Mouse (Mus musculus) cortical plate, adult 2 months (tissue): ENCODE results near the gene Dirc2. TPM values are rescaled to one million over a fixed set of nuclear protein-coding genes. Genes with fewer than 3 reads are reported as not detected.

Experiments
- H3K27ac ChIP-seq: fragments of 200-500 bp; 2 replicates; pipeline ENCODE4 v1.5.1; 2012; ENCODE audit warnings: low read length, control low read depth, inconsistent platforms; ENCODE audit not compliant: insufficient read depth
- H3K4me1 ChIP-seq: fragments of 200-500 bp; 2 replicates; pipeline ENCODE4 v1.6.1; 2011; ENCODE audit warnings: low read length; ENCODE audit not compliant: control insufficient read depth, insufficient read depth
- H3K4me3 ChIP-seq: fragments of 200-500 bp; 2 replicates; pipeline ENCODE4 v1.5.1; 2011; ENCODE audit warnings: mild to moderate bottlenecking, low read length, control low read depth; ENCODE audit not compliant: insufficient read depth
- CTCF ChIP-seq: fragments of 200-500 bp; IDR thresholded peaks from 2 replicates; pipeline ENCODE4 v1.5.1; 2011; ENCODE audit warnings: mild to moderate bottlenecking, control low read depth, low read length; ENCODE audit not compliant: insufficient read depth; ENCODE audit errors: extremely low read depth
- POLR2A ChIP-seq: fragments of 200-500 bp; IDR thresholded peaks from 2 replicates; pipeline ENCODE4 v1.6.1; 2011; ENCODE audit warnings: mild to moderate bottlenecking, low read length, control low read depth; ENCODE audit not compliant: insufficient read depth; ENCODE audit errors: extremely low read depth
- polyA plus RNA-seq: library from polyadenylated mRNA; depleted of rRNA; stranded (reverse); fragments of >200 nt; gene quantifications from 2 replicates; pipeline ENCODE4 v1.2.3, GENCODE M21; 2012; rRNA removed

Dirc2 gene
- polyA plus RNA-seq, 1 experiment: 61.1 TPM

- no peaks in the 10 kb centered on the region for H3K4me1 ChIP-seq
- H3K27ac ChIP-seq: no peak overlapping the region
- no peak for TF ChIP-seq CTCF
- TF ChIP-seq POLR2A: no peak
- no peak overlapping the region for H3K4me3 ChIP-seq
Observed at GRCm38 (mm10) chr16:35664847-35665246, 104.3 kb downstream of the Dirc2 start.

DNA sequence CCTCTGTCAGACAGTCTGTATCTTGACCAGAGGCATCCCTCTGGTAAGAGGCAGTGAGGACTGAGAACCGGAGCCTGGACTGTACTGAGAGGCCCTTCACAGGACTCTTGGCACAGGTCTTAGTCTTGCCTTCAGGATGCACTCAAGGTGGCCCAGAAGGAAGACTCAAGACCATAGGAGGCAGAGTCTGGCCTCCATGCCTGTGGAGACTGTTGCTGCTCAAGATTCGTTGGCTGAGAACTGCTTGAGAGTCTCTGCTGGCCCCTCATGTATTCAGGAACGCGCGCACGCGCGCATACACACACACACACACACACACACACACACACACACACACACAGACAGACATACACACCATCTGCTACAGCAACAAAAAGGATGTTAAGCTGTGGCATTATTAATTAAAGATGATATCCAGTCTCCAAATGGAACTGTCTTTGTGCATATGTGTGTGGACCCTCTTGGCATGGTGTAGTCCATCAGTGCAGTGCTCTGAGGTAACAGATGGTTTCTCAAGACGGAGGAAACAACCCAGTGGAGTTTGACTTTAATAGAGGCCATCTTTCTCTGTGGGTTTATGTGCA is 105.2 kb downstream of the Dirc2 start:
- Histone ChIP-seq H3K27ac (no peak overlapping the region), H3K4me3 (no peak overlapping the region), H3K4me1 (no peaks in the 10 kb centered on the region)
- TF ChIP-seq CTCF (no peak), POLR2A (no peak)

DNA sequence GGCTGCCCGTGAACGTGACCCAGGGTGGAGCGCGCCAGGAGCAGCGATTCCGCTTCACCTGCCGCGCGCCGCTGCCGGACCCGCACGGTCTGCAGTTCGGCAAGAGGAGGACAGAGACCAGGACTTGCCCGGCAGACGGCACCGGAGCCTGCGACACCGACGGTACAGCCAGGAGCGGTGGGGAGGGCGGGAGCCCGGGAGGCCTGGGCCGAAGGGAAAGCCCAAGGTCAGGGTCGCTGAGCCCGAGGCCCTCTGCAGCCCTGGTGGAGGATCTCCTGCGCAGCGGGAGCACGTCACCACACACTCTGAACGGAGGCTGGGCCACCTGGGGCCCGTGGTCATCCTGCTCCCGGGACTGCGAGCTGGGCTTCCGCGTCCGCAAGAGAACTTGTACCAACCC is 108.9 kb downstream of the Dirc2 start:
- Histone ChIP-seq H3K27ac (no peak overlapping the region), H3K4me1 (no peaks in the 10 kb centered on the region), H3K4me3 (no peak overlapping the region)
- TF ChIP-seq CTCF (no peak), POLR2A (no peak)

GRCm38 (mm10) chr16:35653951-35654350 is 115.2 kb downstream of the Dirc2 start:
- Histone ChIP-seq H3K4me1 (no peaks in the 10 kb centered on the region), H3K27ac (no peak overlapping the region), H3K4me3 (no peak overlapping the region)
- TF ChIP-seq CTCF (no peak), POLR2A (no peak)

GRCm38 (mm10) chr16:35652706-35653105 is 116.5 kb downstream of the Dirc2 start:
- Histone ChIP-seq H3K27ac (no peak overlapping the region), H3K4me1 (no peaks in the 10 kb centered on the region), H3K4me3 (no peak overlapping the region)
- TF ChIP-seq POLR2A (no peak), CTCF (no peak)

DNA sequence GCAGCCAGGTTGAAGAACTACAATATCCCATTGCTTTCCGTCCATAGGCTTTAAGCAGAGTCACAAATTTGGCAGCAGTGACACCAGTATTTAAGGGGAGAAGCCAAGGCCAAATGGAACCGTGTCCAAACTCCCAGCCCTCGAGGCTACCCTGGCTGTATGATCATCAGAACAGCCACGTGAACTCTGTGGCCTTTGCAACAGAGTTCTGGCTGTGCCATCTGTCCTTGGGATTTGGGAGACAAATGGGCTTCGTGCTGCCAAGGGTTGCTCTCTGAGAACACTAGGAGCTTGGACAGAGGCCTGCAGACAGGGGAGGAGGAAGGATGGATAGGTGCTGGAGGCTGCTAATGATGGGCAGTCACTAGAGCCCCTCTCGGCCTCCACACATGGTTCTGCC is 117.0 kb downstream of the Dirc2 start:
- Histone ChIP-seq H3K4me1 (no peaks in the 10 kb centered on the region), H3K27ac (no peak overlapping the region), H3K4me3 (no peak overlapping the region)
- TF ChIP-seq POLR2A (no peak), CTCF (no peak)

- Histone ChIP-seq H3K4me3 (no peak overlapping the region), H3K4me1 (no peaks in the 10 kb centered on the region), H3K27ac (no peak overlapping the region)
- TF ChIP-seq POLR2A: no peak
- TF ChIP-seq CTCF: no peak
Observed at GRCm38 (mm10) chr16:35648862-35649261, 120.3 kb downstream of the Dirc2 start.

Other genes with a start within 250 kb of the Dirc2 start
- gene Sema5b, start 228.2 kb downstream of the Dirc2 start, polyA plus RNA-seq: 18.4 and 19.0 TPM in 2 replicates
- 6.4 TPM in 2 replicates for gene Hspbap1, start 1.0 kb upstream of the Dirc2 start, polyA plus RNA-seq
- 1.4 and 1.8 TPM in 2 replicates for gene Parp14, start 102.2 kb upstream of the Dirc2 start, polyA plus RNA-seq
- 3.9 and 4.0 TPM in 2 replicates for gene Parp9, start 169.1 kb upstream of the Dirc2 start, polyA plus RNA-seq
- 2.8 TPM in 2 replicates for gene Dtx3l, start 169.8 kb upstream of the Dirc2 start, polyA plus RNA-seq
- 49.5 and 49.8 TPM in 2 replicates for gene Kpna1, start 209.4 kb upstream of the Dirc2 start, polyA plus RNA-seq